Mouse (Mus musculus) stomach, embryonic 15.5 days (tissue): ENCODE results near the gene Rasl12. TPM values are rescaled to one million over a fixed set of nuclear protein-coding genes. Genes with fewer than 3 reads are reported as not detected.

Experiments
- ATAC-seq: fragments of 200-750 bp; cut with Nextera tagmentation; 2 replicates; pipeline ENCODE4 v1.8.0; 2017; ENCODE audit warnings: low read depth, moderate number of reproducible peaks, moderate TSS enrichment; ENCODE audit not compliant: insufficient read depth, low FRiP score
- H3K27ac ChIP-seq: fragments of 300-500 bp; sonication (generic); 2 replicates; pipeline ENCODE4 v1.5.1; 2015; ENCODE audit warnings: mild to moderate bottlenecking, inconsistent platforms
- H3K27me3 ChIP-seq: fragments of 300-500 bp; sonication (generic); replicated peaks from 2 replicates; pipeline ENCODE4 v1.6.1; 2015; ENCODE audit warnings: inconsistent platforms
- H3K36me3 ChIP-seq: fragments of 300-500 bp; sonication (generic); 2 replicates; pipeline ENCODE4 v1.6.1; 2015; ENCODE audit warnings: inconsistent platforms
- H3K4me1 ChIP-seq: fragments of 300-500 bp; sonication (generic); 2 replicates; pipeline ENCODE4 v1.6.1; 2015; ENCODE audit warnings: inconsistent platforms
- H3K4me2 ChIP-seq: fragments of 300-500 bp; sonication (generic); 2 replicates; pipeline ENCODE4 v1.6.1; 2015; ENCODE audit warnings: mild to moderate bottlenecking, inconsistent platforms
- H3K4me3 ChIP-seq: fragments of 300-500 bp; sonication (generic); replicated peaks from 2 replicates; pipeline ENCODE4 v1.5.1; 2015; ENCODE audit warnings: inconsistent platforms
- H3K9ac ChIP-seq: fragments of 300-500 bp; sonication (generic); 2 replicates; pipeline ENCODE4 v1.6.1; 2015; ENCODE audit warnings: inconsistent platforms
- H3K9me3 ChIP-seq: fragments of 300-500 bp; sonication (generic); 2 replicates; pipeline ENCODE4 v1.6.1; 2016; ENCODE audit warnings: inconsistent platforms
- WGBS: fragments of 180-500 bp; shearing (Covaris S2); methylation state at CpG from one replicate; pipeline ENCODE4 v1.1.7; 2015; 5-methylcytosine and 5-hydroxymethylcytosine counted together
- polyA plus RNA-seq: library from polyadenylated mRNA; unstranded; fragments of >200 nt; fragmentation: Nextera tagmentation; extraction: Ambion mirVana; gene quantifications from 2 replicates; pipeline ENCODE4 v1.2.1, GENCODE M21; 2015

The Rasl12 gene
- polyA plus RNA-seq, 1 experiment from 2014 or later, result 6.5 TPM

DNA sequence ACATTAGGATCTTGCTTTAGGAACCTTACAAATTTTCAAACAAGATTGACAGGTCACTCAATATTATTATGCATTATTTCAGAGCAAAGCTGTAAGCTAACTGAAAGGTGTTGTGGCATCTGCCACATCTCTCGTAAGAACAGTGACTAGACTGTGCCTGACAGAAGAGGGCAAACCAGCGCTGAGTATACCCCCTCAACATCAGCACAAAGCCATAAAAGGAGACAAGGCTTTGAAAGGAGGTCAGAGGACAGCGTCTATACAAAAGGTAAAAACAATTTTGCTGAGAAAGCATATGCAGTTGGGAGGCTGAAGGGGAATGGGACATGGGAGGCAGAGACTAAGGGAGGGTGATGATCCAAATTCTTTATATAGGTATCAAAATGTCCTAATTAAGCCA lies 61.9 kb downstream of the Rasl12 start:
- H3K27me3 ChIP-seq, result no peaks in the 10 kb centered on the region
- no peak overlapping the region for H3K9ac ChIP-seq
- H3K4me1 ChIP-seq, result peaks cover 10% of the 10 kb centered on the region; the same call in 1 of the 2 replicates
- 0 out of 2 replicates have a peak, but pooled peaks cover 3% of the 10 kb centered on the region for H3K36me3 ChIP-seq
- H3K27ac ChIP-seq, result 0 out of 2 replicates have a peak overlapping the region, but pooled peaks have one; percentile 24
- H3K4me3 ChIP-seq, result no peak overlapping the region
- no peaks in the 10 kb centered on the region for H3K9me3 ChIP-seq
- ATAC-seq, result no peak
- peak overlapping the region; percentile 80 for H3K4me2 ChIP-seq
- WGBS, result 55% methylated on average over 3 of the region's 3 CpGs

DNA sequence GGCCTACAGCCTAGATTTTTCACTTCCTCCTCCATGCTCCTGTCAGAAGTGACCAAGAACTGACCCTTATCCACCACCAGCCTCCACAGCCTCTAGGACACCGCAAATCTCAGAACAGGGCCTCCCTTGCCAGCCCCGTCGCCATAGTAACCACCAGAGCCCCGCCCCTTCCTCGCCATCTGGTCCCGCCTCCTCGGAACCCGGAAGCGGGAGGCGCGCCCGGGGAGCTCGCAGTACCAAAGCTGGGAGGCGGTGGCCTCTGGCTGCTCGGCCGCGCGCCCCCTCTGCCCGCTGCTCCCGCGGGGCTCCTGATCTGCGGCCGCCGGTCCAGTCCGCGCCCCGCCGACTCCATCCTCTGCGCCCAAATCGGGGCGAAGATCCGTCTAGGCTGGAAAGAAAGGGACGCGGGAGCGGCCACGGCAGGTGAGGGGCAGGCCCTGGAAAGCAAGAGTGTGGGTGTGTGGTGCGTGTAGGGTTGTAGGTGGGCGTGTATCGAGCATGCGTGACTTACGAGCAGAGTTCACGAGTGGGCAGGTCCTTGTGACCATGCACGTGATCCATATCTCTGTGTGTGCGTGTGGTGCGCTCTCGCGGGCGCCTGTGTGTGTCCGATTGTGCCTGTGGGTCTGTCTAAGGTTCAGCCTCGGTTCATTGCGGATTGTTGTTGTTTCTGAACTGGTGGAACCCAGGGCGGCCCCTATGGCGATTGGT lies 62.6 kb downstream of the Rasl12 start, which contains the start of gene Spg21:
Gene Spg21, plus strand, starts transcription at position 216 of the 711 bp plus-strand sequence.
- peak within 1 kb of the TSS; percentile 56 for H3K9ac ChIP-seq
- H3K27me3 ChIP-seq, result no peaks in the 10 kb centered on the region
- H3K27ac ChIP-seq, result peak within 1 kb of the TSS; percentile 87
- no peaks in the 10 kb centered on the region for H3K9me3 ChIP-seq
- ATAC-seq, result peak; percentile 95
- H3K4me2 ChIP-seq, result peak within 1 kb of the TSS; percentile 80
- H3K36me3 ChIP-seq, result peaks cover 5% of the 10 kb centered on the region; the same call in 1 of the 2 replicates
- peaks cover 10% of the 10 kb centered on the region; the same call in 1 of the 2 replicates for H3K4me1 ChIP-seq
- WGBS, result under 1% methylated on average over 53 of the region's 53 CpGs
- H3K4me3 ChIP-seq, result peak within 1 kb of the TSS; percentile 82

DNA sequence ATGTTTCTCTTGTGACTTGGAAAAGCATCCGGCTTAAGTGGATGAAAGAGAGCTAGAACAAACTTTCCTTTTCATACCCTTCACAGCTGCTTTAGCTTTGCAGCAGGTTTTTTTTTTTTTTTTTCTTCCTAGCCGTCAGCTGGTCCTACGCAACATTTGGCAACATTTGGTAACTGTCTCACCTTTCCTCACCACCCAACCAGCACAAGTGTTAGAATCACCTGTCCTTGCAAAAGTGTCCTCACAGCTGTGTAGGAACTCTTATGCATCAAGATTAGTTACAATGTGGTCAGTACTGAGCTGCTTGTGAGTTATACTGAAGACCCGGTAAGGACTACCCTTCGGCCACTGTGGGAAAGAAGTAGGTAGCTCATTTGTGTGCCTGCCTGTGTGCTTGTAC lies 64.2 kb downstream of the Rasl12 start:
- Histone ChIP-seq H3K4me1 (peaks cover 10% of the 10 kb centered on the region; the same call in 1 of the 2 replicates), H3K4me3 (no peak overlapping the region), H3K27ac (no peak overlapping the region), H3K36me3 (peaks cover 10% of the 10 kb centered on the region; the same call in 1 of the 2 replicates), H3K4me2 (no peak overlapping the region), H3K9me3 (no peaks in the 10 kb centered on the region), H3K9ac (no peak overlapping the region), H3K27me3 (no peaks in the 10 kb centered on the region)
- no peak for ATAC-seq
- WGBS, result 60% methylated on average over 5 of the region's 5 CpGs

DNA sequence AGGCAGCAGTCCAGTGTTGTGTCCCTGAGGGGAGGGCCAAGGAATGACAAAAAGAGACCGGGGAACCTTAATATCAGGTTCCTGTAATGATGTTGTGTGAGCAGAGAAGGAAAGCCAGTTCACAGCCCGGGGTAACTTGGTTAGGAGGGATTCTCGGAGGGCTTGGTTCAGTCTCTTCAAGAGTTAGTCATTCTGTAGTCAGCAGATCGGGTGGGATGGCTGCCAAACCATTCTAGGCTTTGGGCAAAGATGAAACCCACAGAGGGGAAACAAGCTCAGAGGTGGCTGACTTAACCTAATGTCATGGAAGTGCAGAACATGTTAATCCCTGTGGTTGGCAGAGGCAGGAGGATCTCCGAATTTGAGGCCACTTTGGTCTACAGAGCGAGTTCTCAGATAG lies 65.9 kb downstream of the Rasl12 start:
- H3K4me3 ChIP-seq, result no peak overlapping the region
- H3K4me2 ChIP-seq, result no peak overlapping the region
- H3K9ac ChIP-seq, result no peak overlapping the region
- ATAC-seq, result no peak
- H3K9me3 ChIP-seq, result no peaks in the 10 kb centered on the region
- peaks cover 15% of the 10 kb centered on the region; the same call in 1 of the 2 replicates for H3K36me3 ChIP-seq
- no peaks in the 10 kb centered on the region for H3K27me3 ChIP-seq
- WGBS, result 95% methylated on average over 6 of the region's 6 CpGs
- H3K27ac ChIP-seq, result no peak overlapping the region
- peaks cover 10% of the 10 kb centered on the region; the same call in 1 of the 2 replicates for H3K4me1 ChIP-seq

Other genes starting within 250 kb of the Rasl12 start
- 8.5 and 9.1 TPM in 2 replicates for gene Parp16, start 203.2 kb upstream of the Rasl12 start, polyA plus RNA-seq
- 0.82 and 0.95 TPM in 2 replicates for gene Cilp, start 133.3 kb upstream of the Rasl12 start, polyA plus RNA-seq
- gene Clpx, start 104.2 kb upstream of the Rasl12 start, polyA plus RNA-seq, result 47.8 and 50.4 TPM in 2 replicates
- 8.4 and 8.6 TPM in 2 replicates for gene Pdcd7, start 52.4 kb upstream of the Rasl12 start, polyA plus RNA-seq
- 0.31 TPM in 1 of 2 replicates, not detected in the other for gene Ubap1l, start 37.5 kb upstream of the Rasl12 start, polyA plus RNA-seq
- 1.0 and 1.1 TPM in 2 replicates for gene Kbtbd13, start 6.9 kb upstream of the Rasl12 start, polyA plus RNA-seq
- gene Slc51b, start 24.4 kb downstream of the Rasl12 start, polyA plus RNA-seq, result 1.1 and 1.6 TPM in 2 replicates
- 18.2 and 19.9 TPM in 2 replicates for gene Mtfmt, start 37.3 kb downstream of the Rasl12 start, polyA plus RNA-seq
- gene Spg21, start 62.4 kb downstream of the Rasl12 start, polyA plus RNA-seq, result 79.4 and 79.6 TPM in 2 replicates
- 0.14 TPM in 1 of 2 replicates, not detected in the other for gene Ankdd1a, start 121.7 kb downstream of the Rasl12 start, polyA plus RNA-seq
- 17.0 and 18.1 TPM in 2 replicates for gene Plekho2, start 181.5 kb downstream of the Rasl12 start, polyA plus RNA-seq
- gene Pif1, start 188.7 kb downstream of the Rasl12 start, polyA plus RNA-seq, result 11.4 and 12.3 TPM in 2 replicates
- gene Rbpms2, start 231.1 kb downstream of the Rasl12 start, polyA plus RNA-seq, result 19.3 and 23.2 TPM in 2 replicates